Mouse (Mus musculus) cerebellum, adult 9-11 months (tissue): ENCODE measurements around the gene Epc2.

Experiments
- DNase-seq: peaks from one replicate; pipeline ENCODE4 v3.0.0; 2022

Epc2 gene

DNA sequence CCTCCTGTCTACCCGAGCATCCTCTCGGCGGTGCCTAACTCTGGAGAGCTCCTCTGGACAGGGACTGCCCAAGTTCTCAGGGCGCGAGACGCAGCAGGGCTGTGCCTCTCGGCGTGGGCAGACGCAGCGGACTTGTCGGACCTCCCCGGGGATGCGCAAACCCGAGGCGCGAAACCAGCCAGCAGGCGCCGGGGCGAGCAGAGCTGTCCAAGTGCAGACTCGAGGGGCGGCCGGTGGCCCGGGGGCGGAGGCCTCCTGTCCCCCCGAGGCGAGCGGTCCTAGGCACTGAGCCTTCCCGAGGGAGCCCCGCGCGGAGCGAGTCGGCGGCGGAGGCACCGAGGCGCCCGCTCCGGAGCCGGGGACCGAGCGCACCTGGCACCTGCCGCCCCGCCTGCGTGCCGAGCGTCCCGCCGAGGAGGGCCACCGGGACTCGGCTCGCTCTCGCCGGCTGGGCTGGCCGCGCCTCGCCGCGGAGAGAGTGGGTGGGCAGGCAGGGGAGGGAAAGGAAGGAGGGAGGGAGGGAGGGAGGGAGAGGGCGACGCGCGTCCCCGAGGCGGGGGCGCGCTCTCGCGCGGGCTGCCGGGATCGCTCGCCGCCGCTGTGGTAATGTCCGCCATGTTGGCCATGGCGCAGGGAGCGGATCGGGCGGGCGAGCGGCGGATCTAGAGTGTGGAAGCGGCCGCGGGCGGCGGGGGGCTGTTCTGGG lies at the start of gene Epc2:
Gene Epc2, plus strand, starts transcription at position 556 of the 706 bp plus-strand sequence.
- DNase-seq = peak; percentile 87

GRCm38 (mm10) chr2:49405954-49406353 lies 45.3 kb upstream of the Epc2 start:
- no peak for DNase-seq

DNA sequence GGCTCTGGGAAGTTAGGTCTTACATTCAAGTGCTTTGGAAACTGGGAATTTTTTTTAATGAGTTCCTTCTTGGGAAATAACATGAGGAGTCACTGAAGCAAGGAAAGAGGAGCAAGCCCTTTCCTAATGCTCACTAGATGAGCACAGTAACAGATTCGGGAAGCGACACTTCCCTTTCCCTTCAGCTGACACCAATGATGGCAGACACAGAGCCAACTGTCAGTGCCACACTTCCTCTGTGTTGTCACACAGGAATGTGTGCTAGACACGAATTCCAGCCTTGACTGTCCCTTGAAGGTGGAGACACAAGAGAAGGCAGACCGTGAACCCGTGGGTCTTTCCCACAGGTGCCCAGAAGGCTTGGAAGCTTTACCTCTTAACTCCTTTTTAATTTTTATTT lies 39.6 kb upstream of the Epc2 start:
- DNase-seq = no peak

DNA sequence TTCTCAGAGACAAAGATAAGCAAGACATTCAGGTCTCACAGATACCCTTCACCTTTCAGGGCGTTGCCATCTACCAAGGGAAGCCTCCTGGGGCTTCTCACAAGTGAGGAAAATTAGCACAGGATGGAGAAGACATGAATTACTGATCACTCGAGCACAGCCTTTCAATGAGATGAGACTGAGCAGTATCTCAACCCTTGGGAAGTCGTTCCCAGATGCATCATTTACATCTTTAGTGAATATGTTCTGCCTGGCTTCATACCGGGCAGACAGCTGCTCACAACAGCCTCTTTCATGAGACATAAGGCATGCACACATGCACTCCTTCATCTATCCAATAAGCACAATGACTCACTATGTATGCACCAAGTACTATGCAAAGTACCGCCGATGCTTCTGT lies 38.7 kb upstream of the Epc2 start:
- no peak for DNase-seq

DNA sequence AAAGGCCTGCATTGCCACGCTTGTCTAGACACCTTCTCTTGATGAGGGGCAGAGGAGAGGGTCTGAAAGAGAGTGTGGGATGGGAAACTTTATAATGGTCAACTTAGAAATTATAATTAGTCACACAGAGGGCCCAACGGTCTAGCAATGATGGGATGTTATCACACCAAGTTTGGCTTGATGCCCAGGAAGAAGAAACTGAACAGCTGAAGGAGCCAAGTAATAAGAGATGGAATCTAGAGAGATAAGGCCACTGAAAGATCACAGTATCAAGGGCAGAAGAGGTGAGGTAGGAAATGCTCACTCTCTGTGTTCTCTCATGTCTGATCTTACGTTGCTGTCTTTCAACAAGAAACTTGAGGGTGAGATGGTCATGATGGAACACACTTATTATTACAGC lies 35.4 kb upstream of the Epc2 start:
- DNase-seq = no peak

DNA sequence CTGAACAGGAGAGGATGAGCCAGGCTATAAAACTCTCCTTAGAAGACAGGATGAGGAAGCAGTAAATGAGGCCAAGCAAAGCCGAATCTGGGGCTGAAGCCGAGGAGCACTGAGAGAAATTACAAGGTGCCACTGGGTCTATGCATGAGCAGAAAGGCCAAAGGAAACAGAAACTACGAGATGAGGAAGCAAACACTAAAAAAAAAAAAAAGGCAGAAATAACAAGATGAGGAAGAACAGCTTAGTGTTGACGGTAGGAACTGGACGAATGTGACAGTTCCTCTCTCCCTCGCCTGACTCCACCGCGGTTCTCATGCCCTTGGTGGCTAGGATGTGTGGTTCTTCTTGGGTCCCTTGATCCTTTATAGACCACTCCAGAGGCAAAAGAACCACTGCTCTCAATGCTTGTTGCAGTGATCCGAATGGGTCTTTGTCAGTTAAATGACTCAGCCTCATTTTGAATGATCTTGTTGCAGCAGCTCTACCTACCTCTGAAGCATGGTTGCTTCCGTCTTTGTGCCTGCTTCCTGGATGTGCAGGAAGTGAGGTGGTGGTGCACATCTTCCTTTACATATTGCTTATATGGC lies 34.2 kb upstream of the Epc2 start:
- DNase-seq = no peak

GRCm38 (mm10) chr2:49420396-49420795 lies 30.9 kb upstream of the Epc2 start:
- DNase-seq = no peak

GRCm38 (mm10) chr2:49423857-49424256 lies 27.4 kb upstream of the Epc2 start:
- DNase-seq = no peak

DNA sequence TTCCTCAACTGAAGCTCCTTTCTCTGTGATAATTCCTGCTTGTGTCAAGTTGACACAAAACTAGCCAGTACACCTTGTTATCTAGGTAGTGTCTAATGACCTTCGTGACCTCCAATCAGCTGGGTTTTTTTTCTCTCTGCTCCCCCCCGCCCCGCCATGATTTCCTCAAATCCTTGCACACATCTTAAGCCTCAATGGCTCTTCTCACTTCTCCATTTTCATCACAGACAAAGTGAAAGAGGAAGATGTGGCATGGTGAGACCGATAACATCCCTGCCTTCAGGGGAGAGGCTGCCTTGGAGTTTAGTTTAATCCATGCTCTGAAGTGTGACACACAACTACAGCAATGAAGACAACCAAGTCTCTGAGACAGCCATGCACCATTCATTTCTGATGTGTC lies 26.5 kb upstream of the Epc2 start:
- no peak for DNase-seq

GRCm38 (mm10) chr2:49426175-49426574 lies 25.1 kb upstream of the Epc2 start:
- DNase-seq = no peak

GRCm38 (mm10) chr2:49431015-49431414 lies 20.3 kb upstream of the Epc2 start:
- DNase-seq = no peak

DNA sequence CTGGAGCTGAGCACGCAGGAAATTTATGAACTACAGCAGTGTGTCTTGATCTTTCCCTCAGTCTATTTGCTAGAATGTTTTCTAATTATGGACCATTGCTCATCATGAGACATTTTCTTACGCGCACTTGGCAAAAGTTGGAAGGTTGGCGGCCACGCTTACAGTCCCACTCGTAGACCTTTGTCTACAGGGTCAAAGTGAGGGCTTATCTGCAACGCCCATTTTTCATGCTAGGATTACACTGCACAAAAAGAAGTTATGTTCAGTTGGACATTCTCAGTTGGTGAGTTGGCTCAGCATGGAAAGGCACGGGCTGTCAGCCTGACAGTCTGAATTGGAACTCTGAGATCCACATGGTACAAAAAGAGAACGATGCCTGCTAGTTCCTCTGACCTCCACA lies 18.1 kb upstream of the Epc2 start:
- DNase-seq = no peak

DNA sequence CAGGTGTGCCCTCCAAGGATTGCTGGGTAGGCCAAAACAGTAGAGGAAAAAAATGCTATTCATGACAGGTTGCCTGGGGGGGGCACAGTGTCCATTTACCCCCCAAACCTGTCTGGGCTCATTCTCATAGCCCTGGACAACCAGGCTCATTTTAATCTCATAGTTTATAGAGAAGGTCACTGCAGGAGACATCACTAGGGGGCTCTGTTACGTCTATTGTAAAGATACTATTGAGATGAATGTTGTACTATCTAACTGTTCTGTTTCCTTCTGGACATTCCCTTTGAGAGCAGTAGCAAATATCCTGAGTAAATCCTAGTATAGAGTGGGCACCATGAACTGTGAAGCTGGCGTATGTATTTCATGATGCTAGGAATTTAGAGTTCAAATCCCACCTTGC lies 5.0 kb upstream of the Epc2 start:
- no peak for DNase-seq

DNA sequence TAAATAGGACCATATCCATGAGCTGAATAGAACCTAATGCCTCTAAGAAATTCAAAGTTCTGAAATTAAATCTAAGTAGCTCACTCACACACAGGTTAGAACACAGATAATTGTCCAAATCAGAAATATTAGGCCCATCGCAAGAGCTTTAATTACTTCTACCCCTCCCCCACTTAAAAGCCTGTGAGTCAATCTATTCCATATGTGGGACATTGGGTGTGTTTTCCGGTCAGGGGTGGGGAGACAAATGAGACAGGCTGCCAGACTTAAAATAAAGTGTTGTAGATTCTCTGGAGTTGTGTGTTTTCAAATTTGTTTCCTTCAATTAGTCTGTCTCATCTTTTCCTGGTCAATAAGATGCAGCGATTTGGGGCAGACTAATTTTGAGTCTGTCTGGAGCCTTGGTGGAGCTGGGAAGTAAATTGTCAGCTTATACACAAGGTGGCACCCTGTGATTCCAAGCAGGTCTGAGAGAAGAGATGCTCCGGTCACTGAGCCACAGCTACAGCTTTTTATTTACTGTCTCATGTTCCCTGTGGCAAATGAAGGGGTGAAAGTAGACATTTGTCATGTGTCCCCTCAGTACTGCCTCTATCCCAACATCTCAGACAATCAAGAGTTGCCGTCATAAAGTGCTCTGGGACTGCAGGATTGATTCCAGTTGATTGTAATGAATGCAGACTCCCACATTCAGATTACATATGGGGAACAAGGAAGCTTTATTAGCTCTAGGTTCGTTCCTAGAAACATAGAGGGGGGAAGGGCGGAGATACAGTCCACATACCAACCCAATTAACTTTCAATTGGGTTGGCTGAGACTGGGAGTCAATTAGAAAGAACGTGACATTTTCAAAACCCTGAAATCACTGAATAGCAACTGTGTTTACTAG lies 3.5 kb upstream of the Epc2 start:
- DNase-seq = peak; percentile 61

- DNase-seq = no peak
Observed at GRCm38 (mm10) chr2:49450467-49450866, 819 bp upstream of the Epc2 start.

DNA sequence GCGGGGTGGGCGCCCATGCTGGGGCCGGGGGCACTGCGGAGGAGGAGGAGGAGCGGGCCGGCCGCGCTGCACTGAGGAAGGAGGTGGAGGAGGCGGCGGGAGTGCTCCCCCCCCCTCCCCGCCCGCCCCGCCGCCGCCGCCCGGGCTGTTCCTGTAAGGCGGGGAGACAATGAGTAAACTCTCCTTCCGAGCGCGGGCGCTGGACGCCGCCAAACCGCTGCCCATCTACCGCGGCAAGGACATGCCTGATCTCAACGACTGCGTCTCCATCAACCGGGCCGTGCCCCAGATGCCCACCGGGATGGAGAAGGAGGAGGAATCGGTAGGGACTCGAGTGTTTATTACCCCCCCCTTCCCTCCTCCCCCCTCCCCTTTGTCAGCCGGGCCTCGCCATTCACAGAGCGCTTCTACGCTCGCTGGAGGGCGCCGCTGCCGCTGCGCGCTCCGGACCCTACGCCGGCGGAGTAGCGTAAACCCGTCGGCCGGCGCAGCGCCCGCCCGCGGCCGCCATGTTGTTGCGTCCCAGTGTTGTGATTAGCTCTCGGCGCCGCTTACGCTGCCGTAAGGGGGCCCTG lies 438 bp downstream of the Epc2 start:
- peak; percentile 94 for DNase-seq

GRCm38 (mm10) chr2:49452451-49453081 lies 1.3 kb downstream of the Epc2 start:
- peak; percentile 78 for DNase-seq

DNA sequence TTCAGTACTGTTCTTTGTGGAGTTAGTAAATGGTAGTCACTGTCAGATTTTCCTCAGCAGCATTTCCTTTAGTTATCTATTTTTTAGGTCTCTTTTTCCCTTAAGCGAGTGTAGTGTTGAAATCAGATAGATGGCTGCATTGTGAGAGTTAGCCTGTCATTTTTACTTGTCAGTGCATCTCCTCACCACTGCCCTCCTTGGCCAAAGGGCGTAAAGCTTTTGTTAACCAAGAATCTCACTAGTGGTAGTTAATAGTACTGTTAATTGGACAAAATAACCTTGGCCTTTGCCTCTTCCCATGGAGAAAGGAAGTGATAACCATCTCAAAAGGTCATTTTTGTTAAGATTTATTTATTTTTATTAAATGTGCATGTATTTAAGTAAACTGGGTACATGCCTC lies 6.5 kb downstream of the Epc2 start:
- DNase-seq = no peak

GRCm38 (mm10) chr2:49465672-49466222 lies 14.5 kb downstream of the Epc2 start:
- peak; percentile 34 for DNase-seq

GRCm38 (mm10) chr2:49467038-49467437 lies 15.8 kb downstream of the Epc2 start:
- no peak for DNase-seq

DNA sequence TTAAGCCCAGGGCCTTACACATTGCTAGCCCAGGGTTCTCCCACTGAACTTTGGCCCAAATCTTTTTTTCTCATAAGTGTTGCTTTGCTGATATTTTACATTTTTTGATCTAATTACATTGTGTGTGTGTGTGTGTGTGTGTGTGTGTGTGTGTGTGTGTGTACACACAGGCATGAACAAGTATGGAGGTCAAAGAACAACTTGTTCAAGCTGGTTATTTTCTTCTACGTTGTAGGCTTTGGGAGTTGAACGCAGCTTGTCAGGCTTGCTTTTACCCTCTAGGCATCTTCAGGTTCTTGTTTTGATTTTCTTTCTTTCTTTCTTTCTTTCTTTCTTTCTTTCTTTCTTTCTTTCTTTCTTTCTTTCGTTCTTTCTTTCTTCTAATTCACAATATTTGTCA lies 19.9 kb downstream of the Epc2 start:
- no peak for DNase-seq

DNA sequence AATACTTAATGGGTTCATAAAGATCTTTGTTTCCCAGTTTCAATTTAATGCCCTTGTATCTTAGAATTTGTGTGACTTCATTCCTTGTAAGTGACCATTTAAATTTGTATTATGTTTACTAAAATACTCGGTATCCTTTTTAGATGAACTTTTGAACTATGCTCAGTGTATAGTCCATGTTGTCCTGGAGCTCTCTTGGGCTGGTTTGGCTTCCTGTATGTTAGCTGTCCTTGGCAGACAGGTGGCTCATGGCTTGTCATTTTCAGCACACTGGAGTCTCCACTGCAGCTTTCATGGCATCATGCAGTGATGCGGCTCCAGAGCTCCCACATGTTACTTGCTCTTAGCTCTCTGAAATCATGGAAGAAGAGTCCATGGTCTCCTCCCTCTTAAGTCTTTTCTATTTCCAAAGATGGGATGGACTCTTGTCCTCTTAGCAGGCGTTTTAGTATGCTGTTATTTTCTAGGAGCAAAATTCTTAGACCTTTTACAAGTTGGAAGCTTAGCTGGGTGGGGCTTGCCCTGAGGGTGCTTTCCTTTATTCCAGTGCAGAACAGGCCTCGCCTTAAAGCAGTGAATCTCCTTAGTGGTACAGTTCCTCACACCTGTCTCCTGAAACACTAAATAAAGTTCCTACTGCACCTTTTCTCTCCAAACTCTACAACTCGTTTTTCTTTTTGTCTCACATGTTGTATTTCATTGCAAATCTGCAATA lies 20.5 kb downstream of the Epc2 start:
- DNase-seq = no peak
